Mouse (Mus musculus): Measurements from ENCODE around the gene Dock8.

The Dock8 gene

GRCm38 (mm10) chr19:25060375-25060774 is 61.0 kb downstream of the Dock8 start:
- DNase-seq (ENCODE audit: low spot score in 2 of 2) = no peak

GRCm38 (mm10) chr19:25062188-25062856 is 63.0 kb downstream of the Dock8 start:
- no peak for DNase-seq (ENCODE audit: low spot score in 2 of 2)

GRCm38 (mm10) chr19:25062857-25063240 is 63.5 kb downstream of the Dock8 start:
- DNase-seq (ENCODE audit: low spot score in 2 of 2) = no peak

DNA sequence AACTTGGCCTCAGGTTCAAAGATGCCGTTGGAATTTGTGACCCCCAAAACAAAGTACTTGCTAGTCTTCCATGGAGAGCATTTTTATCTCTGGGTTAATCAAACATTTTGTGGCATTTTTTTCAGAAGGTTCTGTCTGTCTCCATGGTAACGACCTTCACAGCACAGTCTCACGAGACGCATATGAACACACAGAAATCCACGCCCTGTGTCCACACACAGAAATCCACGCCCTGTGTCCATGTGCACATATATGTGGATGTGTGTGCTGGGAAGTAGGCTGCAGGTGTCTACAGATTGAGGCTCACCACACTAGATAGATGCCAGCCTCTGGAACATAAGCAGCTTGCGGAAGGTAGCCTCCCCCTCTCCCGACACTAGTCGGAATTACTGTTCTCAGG is 66.9 kb downstream of the Dock8 start:
- DNase-seq (ENCODE audit: low spot score in 2 of 2) = no peak

DNA sequence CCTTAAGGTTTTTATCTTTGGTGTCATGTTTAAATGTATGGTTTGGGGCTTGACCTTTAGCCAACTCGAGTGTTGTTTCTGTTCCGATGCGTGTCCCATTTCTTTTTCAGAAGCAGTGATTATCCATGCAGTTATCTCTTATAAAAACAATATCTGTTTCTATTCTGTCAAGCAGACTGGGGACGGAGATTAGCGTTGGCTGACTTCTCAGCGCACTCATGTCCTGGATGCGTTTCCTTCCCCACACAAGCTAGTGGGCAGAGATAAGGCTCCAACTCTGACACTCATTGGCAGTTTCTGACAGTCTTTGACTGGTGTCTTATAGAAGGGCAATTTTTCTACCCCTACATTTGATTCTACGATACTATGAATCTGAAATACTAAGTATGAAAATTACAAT is 69.2 kb downstream of the Dock8 start:
- DNase-seq (ENCODE audit: low spot score in 2 of 2) = no peak

DNA sequence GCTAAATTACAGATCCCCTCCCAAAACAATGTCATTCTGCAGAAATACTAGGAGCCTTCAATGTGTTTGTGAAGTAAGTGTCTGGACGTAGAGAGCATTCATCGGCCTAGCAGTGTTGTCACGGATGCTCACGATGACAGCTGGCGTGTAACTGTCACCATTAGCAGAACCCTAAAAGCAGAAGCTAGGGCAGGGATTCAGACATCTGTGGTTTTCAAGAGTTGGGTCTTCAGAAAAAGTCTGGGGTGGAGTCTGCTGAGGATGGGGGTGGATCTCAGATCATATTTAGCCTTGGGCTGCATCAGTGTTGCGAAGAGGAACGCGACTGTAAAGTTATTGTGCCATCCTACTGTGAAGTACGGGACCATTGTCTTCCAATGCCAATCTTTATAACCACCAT is 73.2 kb downstream of the Dock8 start:
- DNase-seq (ENCODE audit: low spot score in 2 of 2) = no peak

- no peak for DNase-seq (ENCODE audit: low spot score in 2 of 2)
Observed at GRCm38 (mm10) chr19:25074741-25075140, 75.4 kb downstream of the Dock8 start.

GRCm38 (mm10) chr19:25077636-25078035 is 78.3 kb downstream of the Dock8 start:
- no peak for DNase-seq (ENCODE audit: low spot score in 2 of 2)

DNA sequence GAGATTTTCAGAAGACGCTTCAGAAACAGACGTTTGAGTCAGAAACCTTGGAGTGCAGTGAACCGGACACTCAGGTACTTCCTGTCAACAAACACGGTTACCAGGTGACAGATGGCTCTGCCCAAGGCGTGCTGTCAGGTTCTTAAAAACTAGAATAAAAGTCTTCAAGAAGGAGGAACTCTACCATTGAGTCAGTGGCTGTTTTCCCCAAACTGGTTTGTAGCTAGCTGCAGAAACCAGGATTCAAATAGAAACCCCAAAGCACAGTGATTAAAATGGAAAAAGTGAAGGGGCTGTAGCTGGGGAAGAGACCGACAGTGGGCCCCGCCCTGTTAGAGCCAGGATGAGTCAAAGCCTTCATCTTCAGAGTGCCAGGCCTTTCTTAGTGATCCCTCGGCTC is 78.8 kb downstream of the Dock8 start:
- DNase-seq (ENCODE audit: low spot score in 2 of 2) = no peak

- DNase-seq (ENCODE audit: low spot score in 2 of 2) = no peak
Observed at GRCm38 (mm10) chr19:25080166-25080565, 80.8 kb downstream of the Dock8 start.

GRCm38 (mm10) chr19:25082839-25083238 is 83.5 kb downstream of the Dock8 start:
- no peak for DNase-seq (ENCODE audit: low spot score in 2 of 2)

GRCm38 (mm10) chr19:25087181-25087580 is 87.8 kb downstream of the Dock8 start:
- DNase-seq (ENCODE audit: low spot score in 2 of 2) = no peak

DNA sequence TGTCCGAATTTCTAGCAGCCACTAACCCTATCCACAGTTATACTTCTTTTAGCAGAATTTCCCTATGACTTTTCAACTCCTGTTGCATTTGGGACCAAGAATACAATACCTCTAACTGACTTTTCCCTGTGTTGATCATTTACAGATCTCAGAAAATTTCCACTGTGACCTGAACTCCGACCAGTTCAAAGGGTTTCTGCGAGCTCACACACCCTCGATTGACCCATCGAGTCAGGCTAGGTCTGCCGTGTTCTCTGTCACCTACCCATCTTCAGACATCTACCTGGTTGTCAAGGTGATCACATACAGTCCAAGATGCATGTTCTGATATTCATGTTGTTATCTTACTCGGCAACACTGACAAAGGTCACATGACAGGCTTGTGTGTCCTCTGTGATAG is 90.4 kb downstream of the Dock8 start:
- no peak for DNase-seq (ENCODE audit: low spot score in 2 of 2)

- no peak for DNase-seq (ENCODE audit: low spot score in 2 of 2)
Observed at GRCm38 (mm10) chr19:25095135-25095534, 95.8 kb downstream of the Dock8 start.

DNA sequence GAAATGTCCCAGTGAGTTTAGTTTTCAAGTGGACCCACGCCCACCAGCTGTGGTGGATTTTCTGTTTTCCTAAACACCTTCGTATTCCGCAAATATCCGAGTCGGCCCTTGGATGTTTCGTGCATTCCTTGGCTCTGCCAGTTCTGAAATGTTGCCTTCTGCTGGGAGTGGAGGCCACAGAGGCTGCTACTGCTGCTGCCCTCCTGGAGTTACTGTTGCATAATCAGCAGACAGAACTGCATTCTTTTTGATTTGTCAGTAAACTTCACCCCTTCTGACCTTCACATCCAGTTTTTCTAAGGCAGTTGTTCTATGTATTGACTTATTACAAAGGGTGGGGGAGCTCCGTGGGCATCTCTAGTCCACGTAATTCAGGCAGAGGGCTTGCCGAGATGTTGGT is 97.0 kb downstream of the Dock8 start:
- DNase-seq (ENCODE audit: low spot score in 2 of 2) = no peak

- no peak for DNase-seq (ENCODE audit: low spot score in 2 of 2)
Observed at GRCm38 (mm10) chr19:25096986-25097385, 97.7 kb downstream of the Dock8 start.

DNA sequence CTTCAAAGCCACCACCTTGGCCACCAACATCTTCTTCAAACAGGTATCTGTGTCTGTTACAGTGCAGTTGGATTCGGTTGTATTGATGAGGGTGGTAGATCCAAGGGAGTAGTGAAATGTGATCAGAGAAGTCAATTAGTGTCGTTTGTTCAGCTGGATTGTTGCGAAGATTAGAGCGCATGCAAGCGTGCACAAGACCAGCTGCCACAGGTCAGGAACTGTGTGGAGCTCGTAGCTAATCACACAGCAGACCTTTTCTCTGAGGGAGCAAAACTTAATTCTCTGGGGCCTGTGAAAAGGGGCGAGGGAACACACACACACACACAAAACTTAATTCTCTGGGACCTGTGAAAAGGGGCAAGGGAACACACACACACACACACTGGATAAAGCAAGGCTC is 98.2 kb downstream of the Dock8 start:
- DNase-seq (ENCODE audit: low spot score in 2 of 2) = no peak

DNA sequence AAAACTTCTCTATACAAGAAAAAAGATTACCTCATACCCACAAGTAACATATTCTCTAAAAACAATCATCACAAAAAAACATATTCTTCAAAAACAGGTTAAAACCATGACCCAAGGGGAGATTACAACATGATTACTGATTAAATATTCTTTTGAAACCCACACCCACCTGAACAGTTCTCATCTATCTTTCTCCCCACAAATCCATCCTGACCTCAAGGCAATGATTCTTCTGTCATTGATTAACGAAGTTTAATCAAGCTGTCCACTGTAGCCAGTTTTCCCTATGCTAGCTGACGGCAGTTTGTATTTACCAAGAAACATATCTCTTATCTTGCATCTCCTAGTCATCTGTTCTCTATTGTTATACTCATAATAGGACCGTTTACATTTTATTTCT is 98.6 kb downstream of the Dock8 start:
- DNase-seq (ENCODE audit: low spot score in 2 of 2) = no peak

DNA sequence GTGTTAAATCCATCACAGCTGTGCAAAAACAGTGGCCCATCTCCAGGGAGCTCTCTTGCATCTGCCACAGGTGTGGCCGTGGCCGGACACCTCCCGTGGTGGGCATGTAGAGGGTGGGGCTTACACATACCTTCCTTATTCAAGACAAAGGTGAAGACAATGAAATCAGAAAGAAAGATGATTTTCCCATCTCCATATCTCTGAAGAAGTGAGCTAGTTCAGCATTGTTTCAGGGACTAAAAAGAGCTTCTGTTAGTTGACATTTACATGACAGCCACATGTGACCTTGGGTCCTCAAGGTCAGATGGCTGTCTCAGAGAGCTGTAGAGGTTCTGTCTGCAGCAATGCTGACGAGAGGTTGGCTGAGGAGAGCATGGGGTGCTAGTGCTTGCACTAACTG is 99.6 kb downstream of the Dock8 start:
- no peak for DNase-seq (ENCODE audit: low spot score in 2 of 2)

- no peak for DNase-seq (ENCODE audit: low spot score in 2 of 2)
Observed at GRCm38 (mm10) chr19:25105682-25106081, 106.3 kb downstream of the Dock8 start.

- no peak for DNase-seq (ENCODE audit: low spot score in 2 of 2)
Observed at GRCm38 (mm10) chr19:25106315-25106714, 107.0 kb downstream of the Dock8 start.

DNA sequence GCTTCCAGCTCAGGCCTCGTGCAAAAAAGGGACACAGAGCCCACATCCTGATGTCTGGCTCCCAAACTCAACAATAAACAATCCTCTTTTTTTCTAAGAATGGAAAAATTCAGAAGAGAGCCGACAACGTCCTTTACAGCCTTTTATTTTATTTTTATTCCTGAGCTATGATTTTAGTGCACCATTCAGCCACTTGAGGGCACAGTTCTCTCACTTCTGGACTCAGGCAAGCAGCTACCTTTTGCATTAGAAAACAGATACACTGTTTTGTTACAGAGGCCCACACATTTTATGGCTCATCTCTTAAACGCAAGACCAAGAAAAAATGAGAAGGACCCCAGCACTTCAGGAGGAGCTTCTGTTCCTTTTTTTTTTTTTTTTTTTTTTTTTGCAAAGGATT is 108.1 kb downstream of the Dock8 start:
- DNase-seq (ENCODE audit: low spot score in 2 of 2) = no peak

DNA sequence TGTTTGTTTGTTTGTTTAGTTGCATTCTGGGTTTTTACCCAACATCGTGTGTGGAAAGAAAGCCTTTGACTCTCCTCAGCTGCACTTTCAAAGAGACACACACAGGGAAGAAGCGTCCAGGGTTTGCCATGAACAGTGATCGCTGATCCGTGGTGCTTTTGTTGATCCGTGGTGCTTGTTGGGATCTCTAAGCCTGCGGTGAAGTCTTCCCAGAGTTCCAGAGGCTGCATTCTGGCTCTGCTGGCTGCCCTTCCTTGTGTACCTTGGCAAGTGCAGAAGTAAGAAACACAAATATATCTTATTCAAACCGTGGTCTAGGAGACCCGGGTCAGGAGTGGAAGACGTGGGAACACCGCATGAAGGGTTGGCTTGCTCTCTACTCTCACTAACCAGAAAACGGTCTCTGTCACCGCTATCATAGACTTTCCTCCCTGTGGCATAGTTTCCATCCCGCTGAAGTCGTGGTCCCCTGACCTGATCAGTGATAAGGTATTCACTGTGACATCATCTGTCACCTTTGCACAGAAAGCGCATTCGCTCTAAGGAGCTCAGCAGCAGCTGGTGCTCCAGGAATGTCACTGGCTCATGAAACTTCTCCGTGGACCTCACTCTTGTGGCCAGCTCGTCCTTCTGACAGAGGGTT is 112.4 kb downstream of the Dock8 start:
- DNase-seq (ENCODE audit: low spot score in 2 of 2) = no peak

- DNase-seq (ENCODE audit: low spot score in 2 of 2) = no peak
Observed at GRCm38 (mm10) chr19:25116981-25117380, 117.6 kb downstream of the Dock8 start.

All from spleen, postnatal 4 days (tissue).